Mouse (Mus musculus): ENCODE measurements around the gene Osbpl10.

Gene Osbpl10

GRCm38 (mm10) chr9:115163693-115164092 lies 185.3 kb downstream of the Osbpl10 start:
- no peak for DNase-seq (ENCODE audit: low spot score)

GRCm38 (mm10) chr9:115164351-115164750 lies 186.0 kb downstream of the Osbpl10 start:
- DNase-seq (ENCODE audit: low spot score): no peak

- no peak for DNase-seq (ENCODE audit: low spot score)
Measured at GRCm38 (mm10) chr9:115165996-115166395, 187.6 kb downstream of the Osbpl10 start.

GRCm38 (mm10) chr9:115169591-115169990 lies 191.2 kb downstream of the Osbpl10 start:
- DNase-seq (ENCODE audit: low spot score): no peak

GRCm38 (mm10) chr9:115172096-115172495 lies 193.7 kb downstream of the Osbpl10 start:
- DNase-seq (ENCODE audit: low spot score): no peak

GRCm38 (mm10) chr9:115179154-115179553 lies 200.8 kb downstream of the Osbpl10 start:
- no peak for DNase-seq (ENCODE audit: low spot score)

- no peak for DNase-seq (ENCODE audit: low spot score)
Measured at GRCm38 (mm10) chr9:115179935-115180334, 201.6 kb downstream of the Osbpl10 start.

- peak; percentile 11 for DNase-seq (ENCODE audit: low spot score)
Measured at GRCm38 (mm10) chr9:115186402-115186801, 208.0 kb downstream of the Osbpl10 start.

- no peak for DNase-seq (ENCODE audit: low spot score)
Measured at GRCm38 (mm10) chr9:115190376-115190942, 212.1 kb downstream of the Osbpl10 start.

- DNase-seq (ENCODE audit: low spot score): no peak
Measured at GRCm38 (mm10) chr9:115192890-115193289, 214.5 kb downstream of the Osbpl10 start.

- DNase-seq (ENCODE audit: low spot score): peak; percentile 80
Measured at GRCm38 (mm10) chr9:115197082-115197481, 218.7 kb downstream of the Osbpl10 start.

GRCm38 (mm10) chr9:115200166-115200862 lies 221.9 kb downstream of the Osbpl10 start:
- DNase-seq (ENCODE audit: low spot score): no peak

- DNase-seq (ENCODE audit: low spot score): no peak
Measured at GRCm38 (mm10) chr9:115201264-115201663, 222.9 kb downstream of the Osbpl10 start.

- no peak for DNase-seq (ENCODE audit: low spot score)
Measured at GRCm38 (mm10) chr9:115203136-115203535, 224.8 kb downstream of the Osbpl10 start.

GRCm38 (mm10) chr9:115205491-115205890 lies 227.1 kb downstream of the Osbpl10 start:
- peak; percentile 69 for DNase-seq (ENCODE audit: low spot score)

- DNase-seq (ENCODE audit: low spot score): no peak
Measured at GRCm38 (mm10) chr9:115206219-115206618, 227.8 kb downstream of the Osbpl10 start.

GRCm38 (mm10) chr9:115209737-115210136 lies 231.4 kb downstream of the Osbpl10 start:
- no peak for DNase-seq (ENCODE audit: low spot score)

GRCm38 (mm10) chr9:115210535-115210934 lies 232.2 kb downstream of the Osbpl10 start:
- no peak for DNase-seq (ENCODE audit: low spot score)

- no peak for DNase-seq (ENCODE audit: low spot score)
Measured at GRCm38 (mm10) chr9:115213755-115214264, 235.4 kb downstream of the Osbpl10 start.

- no peak for DNase-seq (ENCODE audit: low spot score)
Measured at GRCm38 (mm10) chr9:115214572-115215571, 236.5 kb downstream of the Osbpl10 start.

- peak; percentile 58 for DNase-seq (ENCODE audit: low spot score)
Measured at GRCm38 (mm10) chr9:115215830-115216701, 237.7 kb downstream of the Osbpl10 start.

Measured in lung, postnatal 25 days (tissue).